Mouse (Mus musculus) lung, postnatal 0 days (tissue): ENCODE results near the gene Ppp1r3d. TPM values are rescaled to one million over a fixed set of nuclear protein-coding genes. Genes with fewer than 3 reads are reported as not detected.

Source experiments
- ATAC-seq: fragments of 200-750 bp; cut with Nextera tagmentation; 2 replicates; pipeline ENCODE4 v1.8.0; 2017; ENCODE audit warnings: moderate library complexity
- DNase-seq: peaks from one replicate; pipeline ENCODE4 v3.0.0-alpha.2; 2016; ENCODE audit warnings: low spot score
- H3K27ac ChIP-seq: fragments of 300-500 bp; sonication (generic); 2 replicates; pipeline ENCODE4 v1.5.1; 2014; ENCODE audit warnings: antibody characterized with exemption, mild to moderate bottlenecking, low read length, mixed read lengths
- H3K27me3 ChIP-seq: fragments of 300-500 bp; sonication (generic); replicated peaks from 2 replicates; pipeline ENCODE4 v1.6.1; 2014; ENCODE audit warnings: low read length, mixed read lengths; ENCODE audit not compliant: insufficient read depth
- H3K36me3 ChIP-seq: fragments of 300-500 bp; sonication (generic); 2 replicates; pipeline ENCODE4 v1.6.1; 2014; ENCODE audit warnings: low read length, mixed read lengths; ENCODE audit not compliant: insufficient read depth
- H3K4me1 ChIP-seq: fragments of 300-500 bp; sonication (generic); 2 replicates; pipeline ENCODE4 v1.6.1; 2014; ENCODE audit warnings: antibody characterized with exemption, low read depth, low read length, mixed read lengths; ENCODE audit not compliant: insufficient read depth
- H3K4me2 ChIP-seq: fragments of 300-500 bp; sonication (generic); replicated peaks from 2 replicates; pipeline ENCODE4 v1.6.1; 2014; ENCODE audit warnings: low read depth, mild to moderate bottlenecking, low read length, moderate library complexity, mixed read lengths
- H3K4me3 ChIP-seq: fragments of 300-500 bp; sonication (generic); 2 replicates; pipeline ENCODE4 v1.5.1; 2014; ENCODE audit warnings: low read depth, low read length
- H3K9ac ChIP-seq: fragments of 300-500 bp; sonication (generic); replicated peaks from 2 replicates; pipeline ENCODE4 v1.6.1; 2014; ENCODE audit warnings: low read depth, mild to moderate bottlenecking
- H3K9me3 ChIP-seq: fragments of 300-500 bp; sonication (generic); 2 replicates; pipeline ENCODE4 v1.6.1; 2016; ENCODE audit warnings: low read length, mixed read lengths
- CTCF ChIP-seq: IDR thresholded peaks from 2 replicates; pipeline ENCODE4 v1.5.1; 2016; ENCODE audit warnings: antibody characterized with exemption, mild to moderate bottlenecking
- EP300 ChIP-seq: IDR thresholded peaks from 2 replicates; pipeline ENCODE4 v1.6.1; 2016; ENCODE audit warnings: antibody characterized with exemption, mild to moderate bottlenecking, control low read depth
- WGBS: fragments of 180-500 bp; shearing (Covaris S2); extraction: QIAGEN DNeasy Blood & Tissue Kit; methylation state at CpG from one replicate; pipeline ENCODE4 v1.1.7; 2014; 5-methylcytosine and 5-hydroxymethylcytosine counted together
- polyA plus RNA-seq: library from polyadenylated mRNA; unstranded; fragments of >200 nt; fragmentation: Nextera tagmentation; extraction: Ambion mirVana; gene quantifications from 2 replicates; pipeline ENCODE4 v1.2.1, GENCODE M21; 2015

Gene Ppp1r3d
- polyA plus RNA-seq, 1 experiment from 2014 or later: 3.5 TPM

DNA sequence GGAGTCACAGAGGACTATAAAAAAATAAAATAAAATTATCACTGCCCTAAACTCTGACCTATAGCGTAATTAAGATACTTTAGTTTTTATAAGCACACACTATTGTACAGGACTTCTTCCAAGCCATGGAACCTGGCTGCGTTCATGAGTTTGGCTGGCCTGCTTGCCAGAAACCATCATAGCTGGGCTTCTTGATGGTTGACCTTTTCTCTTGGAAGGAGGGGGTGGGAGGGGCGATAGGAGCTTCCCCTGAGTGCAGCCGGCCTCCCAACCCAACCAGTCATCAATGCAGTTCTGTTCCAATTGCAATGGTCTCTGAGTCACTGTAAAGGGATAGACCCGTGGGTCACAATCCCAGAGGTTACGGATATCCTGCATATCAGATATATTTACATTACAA, 4.0 kb downstream of the Ppp1r3d start:
- peaks cover 7% of the 10 kb centered on the region for H3K4me1 ChIP-seq
- ATAC-seq: no peak
- TF ChIP-seq CTCF (no peak), EP300 (no peak)
- 0 out of 2 replicates have a peak, but pooled peaks cover 2% of the 10 kb centered on the region for H3K27me3 ChIP-seq
- H3K4me3 ChIP-seq: no peak overlapping the region
- H3K27ac ChIP-seq: no peak overlapping the region
- WGBS: 74% methylated on average over 6 of the region's 6 CpGs
- H3K4me2 ChIP-seq: no peak overlapping the region
- DNase-seq: no peak
- H3K36me3 ChIP-seq: no peaks in the 10 kb centered on the region
- no peaks in the 10 kb centered on the region for H3K9me3 ChIP-seq
- no peak overlapping the region for H3K9ac ChIP-seq

- no peak for TF ChIP-seq EP300
- no peak for TF ChIP-seq CTCF
- 0 out of 2 replicates have a peak, but pooled peaks cover 2% of the 10 kb centered on the region for H3K27me3 ChIP-seq
- DNase-seq (peak; percentile 55), ATAC-seq (no peak)
- H3K4me3 ChIP-seq: no peak overlapping the region
- H3K9me3 ChIP-seq: no peaks in the 10 kb centered on the region
- H3K27ac ChIP-seq: no peak overlapping the region
- WGBS: 12% methylated on average over 1 of the region's 1 CpGs
- H3K4me2 ChIP-seq: no peak overlapping the region
- H3K36me3 ChIP-seq: no peaks in the 10 kb centered on the region
- H3K9ac ChIP-seq: no peak overlapping the region
- peaks cover 7% of the 10 kb centered on the region for H3K4me1 ChIP-seq
Measured at GRCm38 (mm10) chr2:178409024-178409423, 5.2 kb downstream of the Ppp1r3d start.

- Histone ChIP-seq H3K27ac (no peak within 1 kb of the TSS), H3K4me3 (no peak within 1 kb of the TSS), H3K9ac (no peak within 1 kb of the TSS), H3K27me3 (0 out of 2 replicates have a peak, but pooled peaks cover 2% of the 10 kb centered on the region), H3K36me3 (no peaks in the 10 kb centered on the region), H3K4me1 (no peaks in the 10 kb centered on the region; the same call in 1 of the 2 replicates), H3K9me3 (no peaks in the 10 kb centered on the region), H3K4me2 (no peak within 1 kb of the TSS)
- DNase-seq (no peak), ATAC-seq (peak; percentile 26; the same call in 1 of the 2 replicates)
- WGBS: 85% methylated on average over 50 of the region's 52 CpGs
- TF ChIP-seq CTCF (peak; percentile 44), EP300 (no peak)
Measured at GRCm38 (mm10) chr2:178407053-178407815, 7.0 kb downstream of the Ppp1r3d start, which contains the start of gene Sycp2. Gene Sycp2 (minus strand): TSS chr2:178407685.

Other genes starting within 250 kb of the Ppp1r3d start
- 0.10 and 0.15 TPM in 2 replicates for gene Sycp2, start 6.8 kb downstream of the Ppp1r3d start, polyA plus RNA-seq
- 3.5 and 4.2 TPM in 2 replicates for gene Fam217b, start 52 bp upstream of the Ppp1r3d start, polyA plus RNA-seq
- 0.13 and 0.19 TPM in 2 replicates for gene Cdh26, start 16.1 kb upstream of the Ppp1r3d start, polyA plus RNA-seq